ENCODE assay signal across 12 mouse cellular contexts in genomic region chr2:147190316-147191021, GRCm38 (mm10). TPM values are rescaled to one million over a fixed set of nuclear protein-coding genes. Genes with fewer than 3 reads are reported as not detected.
DNase-seq lines count a peak whose midpoint lies in the region; ATAC-seq and TF ChIP-seq lines count a peak whose summit lies in the region.
"Had no signal": no experiment of that assay in that cellular context is flagged by ENCODE, and none has a peak within 500 bp of the region (broad histone marks: within the 10 kb centered on the region; RNA-seq: fewer than 3 reads in every experiment).

No protein-coding gene starts in this region.

- peaks cover 100% of the 10 kb centered on the region for H3K27me3 ChIP-seq in forebrain, embryonic 10.5 days (ENCODE audit: poor library complexity, severe bottlenecking)
- peaks cover 94% of the 10 kb centered on the region for H3K27me3 ChIP-seq in forebrain, postnatal 0 days (ENCODE audit: insufficient read depth, low read length)
- H3K27me3 ChIP-seq in ES-Bruce4 (ENCODE audit: control insufficient read depth, insufficient read depth, low read length, poor library complexity, severe bottlenecking): peaks cover 55% of the 10 kb centered on the region
- peaks cover 99% of the 10 kb centered on the region for H3K27me3 ChIP-seq in midbrain, embryonic 13.5 days
- H3K27me3 ChIP-seq in kidney, embryonic 15.5 days: peaks cover 98% of the 10 kb centered on the region

- H3K9ac ChIP-seq in forebrain, postnatal 0 days: no peak overlapping the region
- no peak overlapping the region for H3K9ac ChIP-seq in ES-Bruce4 (ENCODE audit: low read depth, poor library complexity, severe bottlenecking)
- 0 out of 2 replicates have a peak overlapping the region, but pooled peaks have one; percentile 23 for H3K9ac ChIP-seq in midbrain, embryonic 13.5 days (replicated peaks)
- no peak overlapping the region for H3K9ac ChIP-seq in kidney, embryonic 15.5 days
- H3K9ac ChIP-seq: embryonic facial prominence, embryonic 12.5 days had no signal

- peak; percentile 33 for DNase-seq in forebrain, embryonic 10.5 days (ENCODE audit: extremely low spot score, low spot score)
- no peak for DNase-seq in forebrain, postnatal 0 days
- DNase-seq in lung, adult 2 months: peak; percentile 81
- DNase-seq in heart, postnatal 25 days (ENCODE audit: low spot score): no peak
- DNase-seq in kidney, postnatal 14 days: no peak
- DNase-seq: adrenal gland, postnatal 25 days had no signal

- no peak for ATAC-seq in forebrain, postnatal 0 days
- no peak for ATAC-seq in midbrain, embryonic 13.5 days
- no peak for ATAC-seq in kidney, embryonic 15.5 days (replicated peaks; ENCODE audit: low FRiP score)

- TF ChIP-seq CTCF in forebrain, postnatal 0 days (IDR thresholded peaks at IDR 0.05; ENCODE audit: low read depth): no peak
- no peak for TF ChIP-seq CTCF in ES-Bruce4 (IDR thresholded peaks at IDR 0.05; ENCODE audit: low read depth, low read length)
- TF ChIP-seq CTCF in lung, adult 2 months (IDR thresholded peaks at IDR 0.05; ENCODE audit: insufficient read depth, low read length): no peak

- H3K4me2 ChIP-seq in forebrain, postnatal 0 days (ENCODE audit: low read depth): no peak overlapping the region
- H3K4me2 ChIP-seq in midbrain, embryonic 13.5 days (replicated peaks): peak overlapping the region; percentile 36
- no peak overlapping the region for H3K4me2 ChIP-seq in kidney, embryonic 15.5 days
- H3K4me2 ChIP-seq: embryonic facial prominence, embryonic 12.5 days had no signal

- H3K4me1 ChIP-seq in forebrain, embryonic 10.5 days: peaks cover 78% of the 10 kb centered on the region
- H3K4me1 ChIP-seq in forebrain, postnatal 0 days (ENCODE audit: insufficient read depth): no peaks in the 10 kb centered on the region; the same call in 1 of the 2 replicates
- H3K4me1 ChIP-seq in ES-Bruce4 (ENCODE audit: control insufficient read depth, insufficient read depth, low read length): no peaks in the 10 kb centered on the region
- H3K4me1 ChIP-seq in lung, adult 2 months (ENCODE audit: control insufficient read depth, insufficient read depth, low read length): peaks cover 5% of the 10 kb centered on the region; the same call in 1 of the 2 replicates
- peaks cover 56% of the 10 kb centered on the region for H3K4me1 ChIP-seq in midbrain, embryonic 13.5 days (replicated peaks)
- H3K4me1 ChIP-seq in kidney, embryonic 15.5 days: peaks cover 33% of the 10 kb centered on the region

- TF ChIP-seq POLR2A in ES-Bruce4 (IDR thresholded peaks at IDR 0.05; ENCODE audit: insufficient read depth, low read length): no peak
- TF ChIP-seq POLR2A in lung, adult 2 months (IDR thresholded peaks at IDR 0.05; ENCODE audit: borderline replicate concordance, extremely low read depth, low read depth, low read length): no peak

- no peaks in the 10 kb centered on the region for H3K9me3 ChIP-seq in forebrain, embryonic 10.5 days
- H3K9me3 ChIP-seq in forebrain, postnatal 0 days (ENCODE audit: low read length): no peaks in the 10 kb centered on the region
- H3K9me3 ChIP-seq in ES-Bruce4 (replicated peaks; ENCODE audit: control insufficient read depth, insufficient read depth, low read length, poor library complexity, severe bottlenecking): no peaks in the 10 kb centered on the region
- no peaks in the 10 kb centered on the region for H3K9me3 ChIP-seq in midbrain, embryonic 13.5 days
- no peaks in the 10 kb centered on the region for H3K9me3 ChIP-seq in kidney, embryonic 15.5 days (replicated peaks)
- H3K9me3 ChIP-seq: embryonic facial prominence, embryonic 12.5 days; heart, embryonic 10.5 days had no signal

- TF ChIP-seq EP300 in ES-Bruce4 (IDR thresholded peaks at IDR 0.05; ENCODE audit: insufficient read depth, low read depth, low read length): no peak

- peak overlapping the region; percentile 19; the same call in 1 of the 2 replicates for H3K4me3 ChIP-seq in forebrain, embryonic 10.5 days
- H3K4me3 ChIP-seq in forebrain, postnatal 0 days (ENCODE audit: low read depth, low read length): no peak overlapping the region
- H3K4me3 ChIP-seq in ES-Bruce4 (ENCODE audit: low read depth, low read length): peak overlapping the region; percentile 6; the same call in 1 of the 2 replicates
- H3K4me3 ChIP-seq in lung, adult 2 months (replicated peaks; ENCODE audit: extremely low read depth, low read depth, low read length): no peak overlapping the region
- peak overlapping the region; percentile 16 for H3K4me3 ChIP-seq in midbrain, embryonic 13.5 days (replicated peaks)
- no peak overlapping the region for H3K4me3 ChIP-seq in kidney, embryonic 15.5 days (replicated peaks)
- H3K4me3 ChIP-seq: embryonic facial prominence, embryonic 12.5 days; heart, embryonic 10.5 days had no signal

- no peaks in the 10 kb centered on the region for H3K36me3 ChIP-seq in forebrain, embryonic 10.5 days (replicated peaks)
- no peaks in the 10 kb centered on the region for H3K36me3 ChIP-seq in forebrain, postnatal 0 days (ENCODE audit: insufficient read depth)
- no peaks in the 10 kb centered on the region for H3K36me3 ChIP-seq in ES-Bruce4 (ENCODE audit: control insufficient read depth, insufficient read depth, low read length, poor library complexity, severe bottlenecking)
- H3K36me3 ChIP-seq in midbrain, embryonic 13.5 days: no peaks in the 10 kb centered on the region
- H3K36me3 ChIP-seq in kidney, embryonic 15.5 days: no peaks in the 10 kb centered on the region
- H3K36me3 ChIP-seq: embryonic facial prominence, embryonic 12.5 days; heart, embryonic 10.5 days had no signal

- 1% methylated on average over 27 of the region's 27 CpGs for WGBS in forebrain, embryonic 10.5 days
- WGBS in forebrain, postnatal 0 days: 4% methylated on average over 27 of the region's 27 CpGs
- 3% methylated on average over 27 of the region's 27 CpGs for WGBS in lung, adult 2 months
- WGBS in midbrain, embryonic 13.5 days: 1% methylated on average over 27 of the region's 27 CpGs
- under 1% methylated on average over 27 of the region's 27 CpGs for WGBS in kidney, embryonic 15.5 days

- intact Hi-C loops in heart, postnatal 25 days (cut with DNase I): loop anchor here (10.0 kb wide), 1 partner anchor 854 kb away; the partner anchor contains the start of gene Foxa2

- H3K27ac ChIP-seq in forebrain, embryonic 10.5 days: peak overlapping the region; percentile 67; the same call in 1 of the 2 replicates
- H3K27ac ChIP-seq in forebrain, postnatal 0 days (ENCODE audit: low read depth, low read length): no peak overlapping the region
- H3K27ac ChIP-seq in ES-Bruce4 (ENCODE audit: insufficient read depth, low read length): no peak overlapping the region
- peak overlapping the region; percentile 21; the same call in 1 of the 2 replicates for H3K27ac ChIP-seq in midbrain, embryonic 13.5 days
- H3K27ac ChIP-seq in kidney, embryonic 15.5 days: no peak overlapping the region
- H3K27ac ChIP-seq: embryonic facial prominence, embryonic 12.5 days; heart, embryonic 10.5 days had no signal

RNA-seq across cellular contexts. Expression of gene Nkx2-2, which starts 3.6 kb away (rescaled TPM):
- 2.8 and 4.1 TPM in 2 replicates for polyA plus RNA-seq in forebrain, embryonic 10.5 days (2016; fragmentation: Nextera tagmentation; extraction: Ambion mirVana)
- 7.1 and 7.9 TPM in 2 replicates for total RNA-seq in forebrain, postnatal 0 days (2014; rRNA removed)
- polyA plus RNA-seq in forebrain, postnatal 0 days (2015; fragmentation: Nextera tagmentation; extraction: Ambion mirVana): 3.4 and 6.0 TPM in 2 replicates
- polyA plus RNA-seq in ES-Bruce4 (2011; ENCODE audit: insufficient read depth, insufficient read length, low read depth, missing spikeins): not detected in 2 replicates
- not detected in 2 replicates for polyA plus RNA-seq in lung, adult 2 months (2012; rRNA removed)
- polyA plus RNA-seq in midbrain, embryonic 13.5 days (2015; fragmentation: Nextera tagmentation; extraction: Ambion mirVana): 8.7 and 10.5 TPM in 2 replicates
- not detected for total RNA-seq in heart, postnatal 25 days (2021)
- polyA plus RNA-seq in kidney, embryonic 15.5 days (2015; fragmentation: Nextera tagmentation; extraction: Ambion mirVana): not detected in 2 replicates
- total RNA-seq: adrenal gland, postnatal 25 days; neutrophil, adult 5-6 weeks had no signal

Comparison
In these comparisons a context has a peak if more than half of its experiments do, and no peak if none do; other contexts are left out.
1. DNase-seq: peak in forebrain, embryonic 10.5 days (single experiment) and lung, adult 2 months (single experiment); none in forebrain, postnatal 0 days (single experiment), heart, postnatal 25 days (single experiment) and kidney, postnatal 14 days (single experiment).
2. H3K27ac ChIP-seq: peak in forebrain, embryonic 10.5 days (single experiment) and midbrain, embryonic 13.5 days (single experiment); none in forebrain, postnatal 0 days (single experiment), ES-Bruce4 (single experiment) and kidney, embryonic 15.5 days (single experiment).
3. H3K4me3 ChIP-seq: peak in forebrain, embryonic 10.5 days (single experiment), ES-Bruce4 (single experiment) and midbrain, embryonic 13.5 days (single experiment); none in forebrain, postnatal 0 days (single experiment), lung, adult 2 months (single experiment) and kidney, embryonic 15.5 days (single experiment).